Mouse (Mus musculus) mature B cell (primary cell): Measurements from ENCODE around the gene Pou2f1.

Source experiments
- in situ Hi-C: fragments of 300-500 bp; cut with MboI; formaldehyde crosslinking; loops from 2 replicates; pipeline ENCODE4 v1.14.3; 2019

The Pou2f1 gene

DNA sequence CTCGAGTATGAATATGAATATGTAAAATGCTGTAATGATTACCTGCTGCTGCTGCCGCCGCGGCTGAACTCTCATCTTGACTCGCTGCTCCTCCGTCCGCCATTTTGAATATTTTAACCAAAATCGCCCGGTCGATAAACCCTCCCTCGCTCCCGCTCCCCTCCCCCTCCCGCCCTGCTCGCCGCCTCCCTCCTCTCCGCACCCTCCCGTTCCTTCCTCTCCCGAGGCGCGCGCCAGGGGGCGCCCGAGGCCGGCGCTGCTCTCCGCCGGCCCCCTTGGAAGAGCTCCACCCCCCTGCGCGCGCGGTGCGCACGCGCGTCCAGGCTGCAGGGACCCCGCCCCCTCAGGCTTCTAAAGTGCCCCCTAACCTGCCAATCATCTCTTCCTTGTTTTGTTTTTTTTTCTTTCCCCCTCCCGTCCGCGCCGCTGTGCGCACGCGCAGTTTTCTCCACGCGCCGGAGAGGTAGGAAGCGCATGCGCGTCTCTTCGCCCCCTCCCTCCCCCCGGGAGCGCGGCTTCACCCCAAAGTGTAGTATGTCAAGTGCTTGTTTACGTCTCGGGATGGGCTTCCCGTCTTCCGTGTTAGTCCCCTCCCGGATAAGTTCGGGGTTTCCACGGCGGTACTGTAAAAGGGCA is at the start of gene Pou2f1:
Pou2f1 (minus strand) TSS at position 159 of the 636 bp plus-strand sequence.
- in situ Hi-C loops: loop anchor here (25.0 kb wide), 1 partner anchor 360 kb away; no protein-coding TSS in a partner anchor

DNA sequence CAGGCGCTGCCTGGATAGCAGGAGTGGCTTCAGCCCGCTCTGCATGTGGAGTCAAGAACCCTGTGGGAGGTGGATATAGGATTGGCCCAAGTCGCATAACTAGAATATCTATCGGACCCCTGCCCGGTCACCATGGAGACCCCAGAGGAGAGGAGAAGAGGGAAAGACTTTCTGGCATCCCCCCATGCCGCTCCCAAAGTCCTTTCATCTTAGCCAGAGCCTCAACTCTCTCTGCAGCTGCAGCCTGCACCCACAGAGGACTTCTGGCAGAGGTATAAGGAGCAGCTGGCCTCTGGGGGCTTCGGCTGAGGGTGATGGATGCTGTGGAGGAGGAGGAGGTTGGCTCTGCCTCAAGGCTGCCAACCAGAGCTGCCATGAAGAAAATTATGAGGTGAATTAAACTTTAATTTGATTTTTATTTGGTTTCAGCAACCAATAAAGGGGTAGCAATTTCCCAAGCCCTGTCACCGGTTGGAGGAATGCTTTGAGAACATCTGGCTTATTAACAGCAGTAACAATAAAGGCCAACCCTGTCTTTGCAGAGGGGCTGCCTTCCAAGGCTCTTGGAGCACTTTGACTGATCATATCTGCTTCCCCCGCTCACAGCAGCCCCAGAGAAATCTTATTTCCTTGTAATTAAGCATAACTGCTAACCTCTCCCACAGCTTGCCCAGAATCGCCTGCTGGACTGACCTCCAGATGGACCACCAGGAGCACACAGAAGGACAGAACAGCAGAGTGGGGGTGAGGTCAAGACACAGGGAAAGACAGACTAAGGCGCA is 46.8 kb upstream of the Pou2f1 start:
- in situ Hi-C loops: no loop called here

DNA sequence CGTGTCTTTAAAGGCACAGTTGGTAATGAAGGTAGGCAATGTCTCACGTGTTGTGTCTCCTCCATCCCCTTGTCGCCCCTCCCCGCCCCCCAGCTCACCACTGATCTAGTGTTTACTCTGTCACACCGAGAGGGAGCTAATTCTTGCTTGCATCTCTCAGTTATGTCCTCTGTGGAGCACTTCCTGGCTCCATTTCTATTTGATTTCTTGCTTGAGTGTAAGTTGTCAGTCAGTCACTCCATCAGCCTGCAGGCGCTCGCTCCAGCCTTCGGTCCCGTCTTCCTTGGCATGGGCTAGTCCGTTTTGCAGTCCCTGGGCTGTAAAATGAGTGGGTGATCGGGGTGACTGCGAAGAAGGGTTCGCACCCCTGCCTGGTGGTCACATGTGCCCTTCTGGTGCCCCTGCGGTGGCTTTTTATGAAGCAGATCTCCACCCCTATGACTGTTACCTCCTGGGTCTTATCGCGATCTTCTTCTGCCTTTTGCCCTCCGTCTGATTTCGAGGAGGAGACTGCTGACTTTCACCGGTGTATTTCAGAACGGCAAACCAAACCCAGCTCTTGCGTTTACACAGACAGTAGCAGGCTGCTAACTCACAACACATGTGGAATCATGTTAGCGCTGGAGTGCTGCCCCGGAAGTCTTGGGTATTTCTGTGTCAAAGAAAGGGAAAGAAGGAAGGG is 45.9 kb upstream of the Pou2f1 start:
- in situ Hi-C loops: no loop called here

DNA sequence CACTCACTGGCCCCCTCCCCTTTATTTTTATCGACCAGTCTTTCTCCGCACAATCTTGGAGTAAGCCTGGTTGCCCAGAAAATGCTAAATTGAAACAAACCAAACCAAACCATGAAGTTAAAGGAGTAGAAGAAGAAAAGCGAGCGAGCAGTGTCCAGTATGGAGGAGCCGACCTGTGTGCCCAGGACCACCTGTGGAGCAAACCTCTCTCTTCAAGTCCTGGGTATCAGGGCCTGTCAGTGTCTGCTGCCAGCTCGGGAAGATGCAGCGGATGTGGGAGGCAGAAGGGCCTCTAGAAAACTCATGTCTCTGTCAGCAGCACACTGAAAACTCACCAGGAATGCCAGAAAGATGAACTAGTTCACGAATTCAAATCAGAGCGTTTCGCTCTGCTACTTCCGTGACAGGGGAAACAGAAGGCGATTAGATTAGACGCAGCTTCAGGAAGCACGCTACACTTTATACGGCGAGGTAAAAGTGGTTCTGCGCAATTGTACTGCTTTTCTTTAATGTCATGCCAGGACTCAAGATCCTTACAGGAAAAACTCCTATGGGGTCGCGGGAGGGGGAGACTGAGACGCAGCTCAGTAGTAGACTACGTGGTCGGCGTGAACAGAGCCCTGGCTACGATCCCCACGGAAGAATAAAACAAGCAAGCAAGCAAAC is 45.2 kb upstream of the Pou2f1 start:
- in situ Hi-C loops: no loop called here

DNA sequence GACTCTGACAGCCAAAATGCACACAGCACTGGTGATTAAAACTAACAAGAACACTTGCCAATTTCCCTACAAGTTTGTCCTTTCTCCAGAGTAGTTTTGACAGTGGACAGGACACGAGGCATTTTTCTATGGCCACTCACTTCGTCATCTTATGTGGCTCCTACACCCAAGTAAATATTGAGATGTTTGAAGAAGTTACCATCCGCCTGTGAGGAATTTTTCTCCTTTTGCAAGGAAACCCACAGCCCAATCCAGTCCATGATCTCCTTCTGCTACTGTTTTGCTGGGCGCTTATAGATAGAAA is 43.4 kb upstream of the Pou2f1 start:
- in situ Hi-C loops: no loop called here

DNA sequence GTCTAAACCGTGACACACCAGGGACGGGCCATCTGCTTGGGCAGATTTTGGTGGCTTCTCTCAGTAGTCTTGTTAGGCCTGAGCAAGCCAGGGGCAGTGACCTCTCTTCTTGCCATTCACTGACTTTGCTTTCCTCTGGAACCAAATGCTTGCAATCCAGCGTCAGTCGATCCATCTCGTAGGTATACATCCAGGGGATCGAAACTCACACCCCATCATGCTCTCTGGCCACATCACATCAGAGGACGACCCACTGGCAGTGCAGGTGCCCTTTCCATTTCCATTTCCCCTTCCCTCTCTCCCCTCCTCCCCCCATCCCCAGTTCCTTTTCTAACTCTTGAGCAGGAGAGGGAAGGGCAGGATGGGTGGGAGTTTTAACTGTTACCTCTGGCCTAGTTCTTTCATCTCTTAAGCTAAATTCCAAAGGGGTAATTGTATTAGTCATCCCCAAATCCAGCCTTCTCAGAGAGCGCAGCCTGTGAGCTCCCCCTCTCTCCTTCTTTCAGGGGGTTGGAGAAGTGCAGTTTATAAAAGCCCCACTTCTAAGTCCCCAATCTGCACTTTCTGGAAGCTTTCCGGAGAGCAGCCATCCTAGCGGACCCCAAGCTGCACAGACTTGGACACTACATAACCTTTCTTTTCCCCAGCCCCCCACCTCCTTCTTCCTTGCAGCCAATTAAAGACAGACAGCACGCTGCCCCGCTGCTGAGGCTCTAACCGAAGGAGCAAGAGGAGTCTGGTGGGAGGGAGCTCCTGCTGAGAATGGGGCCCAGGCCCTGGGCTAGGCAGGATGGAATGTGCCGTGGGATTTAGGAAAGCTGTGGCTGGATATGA is 42.8 kb upstream of the Pou2f1 start:
- in situ Hi-C loops: no loop called here

DNA sequence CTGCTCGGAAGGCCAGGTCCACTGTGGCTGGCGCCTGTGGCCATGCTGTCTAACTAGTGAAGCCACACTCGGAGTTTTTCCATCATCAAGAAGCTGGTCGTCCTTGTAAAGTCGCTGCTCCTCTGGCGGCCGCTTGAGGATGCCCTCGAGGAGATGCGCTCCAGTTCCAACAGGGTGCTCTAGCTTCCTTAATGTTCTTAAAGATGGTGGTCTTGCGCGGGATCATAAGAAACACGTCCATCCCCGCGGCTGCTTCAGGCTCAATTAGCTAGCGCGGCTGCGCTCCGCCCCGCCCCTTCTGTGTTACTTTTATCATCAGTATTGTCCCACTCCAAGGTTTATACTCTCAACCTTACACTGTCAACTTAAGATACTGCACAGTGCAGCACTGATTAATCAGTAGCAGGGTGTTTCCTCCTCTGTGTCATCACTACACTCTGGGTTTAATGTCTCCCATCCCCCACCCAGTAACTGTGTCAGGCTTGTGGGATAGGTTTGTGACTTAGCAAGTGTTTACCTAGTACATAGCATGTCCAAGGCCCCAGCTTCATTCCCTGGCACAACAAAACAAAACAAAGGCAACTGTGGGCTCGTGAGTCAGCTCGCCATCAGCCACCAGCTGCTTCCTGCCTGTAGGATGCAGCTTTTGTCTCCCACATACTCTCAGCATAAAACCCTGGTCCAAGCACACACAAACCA is 41.1 kb upstream of the Pou2f1 start:
- in situ Hi-C loops: no loop called here

DNA sequence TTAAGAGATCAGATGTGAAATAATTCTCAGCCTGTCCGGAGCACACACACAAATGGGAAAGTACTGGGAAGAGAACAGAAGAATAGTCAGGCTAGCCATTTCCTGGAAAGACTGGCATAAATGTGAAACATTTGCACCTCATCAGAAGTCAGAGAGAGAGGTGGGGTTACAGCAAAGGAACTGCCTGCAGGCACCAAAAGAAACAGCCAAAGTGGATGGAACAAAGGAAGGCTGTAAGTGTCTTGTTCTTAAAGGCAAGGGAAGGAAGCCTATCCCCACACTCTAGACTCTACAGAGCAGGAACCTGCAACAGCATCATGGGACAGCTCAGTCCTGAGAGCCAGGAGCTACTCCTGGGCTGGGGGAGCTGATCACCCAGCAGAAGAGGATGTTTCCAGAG is 39.0 kb upstream of the Pou2f1 start:
- in situ Hi-C loops: no loop called here

DNA sequence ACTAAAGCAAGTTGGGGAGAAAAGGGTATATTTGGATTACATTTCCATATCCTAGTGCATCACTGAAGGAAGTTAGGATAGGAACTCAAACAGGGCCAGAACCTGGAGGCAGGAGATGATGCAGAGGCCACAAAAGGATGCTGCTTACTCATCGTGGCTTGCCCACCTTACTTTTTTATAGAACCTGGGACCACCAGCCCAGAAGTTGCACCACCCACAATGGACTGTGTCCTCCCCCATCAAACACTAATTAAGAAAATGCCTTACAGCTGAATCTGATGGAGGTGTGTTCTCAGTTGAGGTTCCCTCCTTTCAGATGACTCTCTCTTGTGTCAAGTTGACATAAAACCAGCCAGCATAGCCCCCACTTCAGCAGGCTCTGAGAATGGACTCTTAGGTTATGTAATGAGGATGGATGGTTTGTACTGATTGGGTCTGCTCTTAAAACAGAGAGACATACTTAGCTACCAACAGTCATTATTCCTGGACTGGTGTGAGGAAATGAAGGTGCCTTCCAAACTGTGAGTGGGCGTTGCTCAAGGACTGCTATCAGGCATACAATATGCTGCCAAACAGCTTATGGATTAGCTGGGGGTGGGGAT is 36.4 kb upstream of the Pou2f1 start:
- in situ Hi-C loops: no loop called here

DNA sequence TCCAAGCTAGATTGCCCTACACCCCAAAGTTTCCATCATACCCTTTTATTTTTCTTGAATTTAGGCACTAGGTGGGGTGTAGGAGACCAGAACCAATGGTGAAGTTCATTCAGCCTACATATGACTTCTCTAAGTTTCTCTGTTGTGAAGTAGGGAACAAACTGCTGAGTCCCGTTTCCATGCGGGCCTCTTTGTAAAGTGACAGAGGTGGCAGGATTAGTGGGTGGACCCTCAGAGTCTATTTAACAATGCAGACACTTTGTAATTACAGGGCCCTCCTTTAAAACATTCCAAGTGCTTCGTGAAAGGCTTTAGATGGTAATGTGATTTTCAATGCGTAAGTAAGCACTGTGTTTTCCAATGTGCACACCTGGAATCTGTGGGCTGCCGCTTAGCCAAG is 32.6 kb upstream of the Pou2f1 start:
- in situ Hi-C loops: no loop called here

DNA sequence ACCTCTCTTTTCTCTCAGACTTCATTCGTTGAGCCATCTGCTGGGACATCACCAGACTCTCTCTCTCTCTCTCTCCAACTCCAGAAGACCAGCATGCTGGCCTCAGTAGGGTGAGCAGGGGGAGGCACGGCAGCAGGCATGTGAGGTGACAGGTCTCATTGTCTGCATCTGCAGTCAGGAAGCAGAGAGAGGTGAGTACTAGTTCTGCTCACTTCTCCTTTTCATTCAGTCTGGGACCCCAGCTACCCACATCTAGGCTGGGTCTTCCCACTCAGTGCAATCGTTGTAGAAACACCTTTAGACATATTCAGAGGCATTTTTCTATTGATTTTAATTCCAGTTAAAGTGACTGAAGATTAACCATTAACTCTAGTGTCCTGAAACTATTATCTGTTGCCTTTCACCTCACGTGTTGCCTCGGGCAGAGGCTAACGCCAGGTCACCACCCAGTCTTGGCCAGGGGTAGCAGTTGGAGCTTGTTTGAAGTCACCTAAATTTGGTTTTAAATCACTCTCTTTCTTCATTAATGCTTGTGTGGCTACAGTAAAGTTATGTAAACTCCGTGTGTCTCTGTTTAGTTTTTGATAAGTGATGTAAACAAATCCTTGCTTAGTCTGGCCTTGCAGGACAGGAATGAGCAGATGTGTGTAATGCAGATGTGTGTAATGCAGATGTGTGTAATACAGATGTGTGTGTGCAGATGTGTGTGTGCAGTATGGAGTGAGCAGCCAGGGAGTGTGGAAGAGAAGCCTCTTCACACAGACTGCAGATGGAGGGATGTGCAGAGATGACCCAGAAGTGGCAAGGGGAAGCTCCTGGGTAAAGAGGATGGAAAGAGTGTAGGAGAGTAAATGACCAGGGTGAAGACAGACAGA is 29.4 kb upstream of the Pou2f1 start:
- in situ Hi-C loops: no loop called here

DNA sequence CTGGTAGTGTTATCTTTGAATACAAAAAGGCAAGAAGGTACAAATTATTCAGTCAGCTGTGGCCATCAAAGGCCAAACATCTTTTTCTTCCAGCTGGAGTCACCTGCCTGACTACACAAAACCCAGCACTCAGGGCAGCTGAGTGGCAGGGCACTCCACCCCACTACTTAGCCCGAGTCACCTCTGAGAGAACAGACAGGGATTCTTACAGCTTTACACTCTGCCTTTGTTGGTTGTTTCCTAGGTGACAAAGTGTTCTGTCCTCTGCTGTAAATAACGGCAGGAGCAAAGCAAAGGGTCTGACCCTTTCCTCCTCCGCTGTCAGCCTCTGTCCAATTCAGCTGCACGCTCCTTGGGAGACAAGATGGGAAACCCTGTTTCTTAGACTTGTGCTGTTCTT is 21.5 kb upstream of the Pou2f1 start:
- in situ Hi-C loops: loop anchor here (25.0 kb wide), 1 partner anchor 338 kb away; no protein-coding TSS in a partner anchor

DNA sequence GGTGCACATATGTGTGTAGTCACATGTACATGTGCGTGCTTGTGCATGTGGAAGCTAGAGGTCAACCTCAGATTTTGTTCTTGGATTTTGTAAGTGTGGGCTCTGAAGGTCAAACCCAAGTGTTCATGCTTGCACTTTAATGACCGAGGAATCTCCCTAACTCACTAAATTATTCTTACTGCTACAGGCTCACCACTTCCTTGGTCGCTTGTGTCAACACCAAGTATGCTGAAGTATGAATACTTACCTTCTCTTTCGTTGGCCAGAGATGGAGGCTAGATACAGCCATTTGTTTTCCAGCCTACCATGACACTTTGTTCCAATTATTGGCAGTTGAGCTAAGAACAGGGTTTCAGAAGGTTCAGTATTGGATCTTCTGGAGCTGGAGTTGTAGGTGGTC is 14.7 kb upstream of the Pou2f1 start:
- in situ Hi-C loops: loop anchor here (25.0 kb wide), 1 partner anchor 345 kb away; no protein-coding TSS in a partner anchor

DNA sequence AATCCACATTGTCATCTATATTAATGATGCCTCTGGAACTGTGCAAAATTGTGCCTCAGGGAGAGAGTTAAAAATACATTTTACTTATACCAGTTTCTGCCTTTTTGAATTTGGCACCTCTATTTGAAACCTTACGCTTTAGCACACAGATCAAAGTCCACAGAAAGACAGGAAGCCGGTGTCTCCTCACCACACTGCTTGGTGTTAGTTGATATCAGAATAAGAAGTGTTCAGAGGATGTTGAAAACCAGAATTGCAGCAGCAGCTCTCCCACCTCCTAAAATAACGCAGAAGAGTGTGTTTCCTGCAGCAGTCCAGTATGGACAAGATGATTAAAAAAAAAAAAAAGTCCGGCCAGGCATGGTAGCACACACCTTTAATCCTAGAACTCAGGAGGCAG is 13.8 kb upstream of the Pou2f1 start:
- in situ Hi-C loops: loop anchor here (25.0 kb wide), 1 partner anchor 346 kb away; no protein-coding TSS in a partner anchor

DNA sequence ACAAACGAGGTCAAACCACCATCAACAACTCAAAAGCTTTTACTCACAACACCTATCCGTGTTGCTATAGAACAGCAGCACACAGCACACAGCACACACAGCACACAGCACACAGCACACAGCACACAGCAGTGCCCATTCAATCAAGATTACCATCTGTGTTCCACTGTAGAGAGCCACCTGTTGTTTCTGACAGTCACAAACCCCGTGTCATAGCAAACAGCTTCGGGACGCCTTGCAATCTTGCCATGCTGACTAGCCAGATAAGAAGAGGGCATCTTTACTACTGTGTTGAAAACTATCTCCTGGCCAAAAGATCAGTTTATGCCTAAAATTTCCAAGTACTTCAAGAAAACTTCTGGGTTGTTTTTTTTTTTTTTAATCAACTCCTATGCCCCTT is 12.1 kb upstream of the Pou2f1 start:
- in situ Hi-C loops: loop anchor here (25.0 kb wide), 1 partner anchor 348 kb away; no protein-coding TSS in a partner anchor

DNA sequence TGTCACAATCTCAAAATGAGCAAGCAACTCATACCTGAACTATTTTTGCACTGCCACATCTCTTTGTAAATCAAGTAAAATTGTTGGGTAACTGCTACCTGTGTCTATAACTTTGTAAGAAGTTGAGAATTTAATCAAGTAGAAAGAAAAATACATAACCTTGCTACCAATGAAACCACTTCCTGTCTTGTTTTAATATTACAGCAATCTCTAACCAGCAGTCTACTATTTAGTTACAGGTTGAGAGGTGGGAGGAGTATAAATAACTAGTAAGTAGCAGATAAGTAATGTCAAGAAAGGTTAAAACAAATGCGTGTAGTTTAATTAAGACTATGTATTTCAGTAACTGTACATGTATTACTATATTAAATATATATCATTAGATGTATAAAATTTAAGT is 7.6 kb upstream of the Pou2f1 start:
- in situ Hi-C loops: loop anchor here (25.0 kb wide), 1 partner anchor 352 kb away; no protein-coding TSS in a partner anchor

DNA sequence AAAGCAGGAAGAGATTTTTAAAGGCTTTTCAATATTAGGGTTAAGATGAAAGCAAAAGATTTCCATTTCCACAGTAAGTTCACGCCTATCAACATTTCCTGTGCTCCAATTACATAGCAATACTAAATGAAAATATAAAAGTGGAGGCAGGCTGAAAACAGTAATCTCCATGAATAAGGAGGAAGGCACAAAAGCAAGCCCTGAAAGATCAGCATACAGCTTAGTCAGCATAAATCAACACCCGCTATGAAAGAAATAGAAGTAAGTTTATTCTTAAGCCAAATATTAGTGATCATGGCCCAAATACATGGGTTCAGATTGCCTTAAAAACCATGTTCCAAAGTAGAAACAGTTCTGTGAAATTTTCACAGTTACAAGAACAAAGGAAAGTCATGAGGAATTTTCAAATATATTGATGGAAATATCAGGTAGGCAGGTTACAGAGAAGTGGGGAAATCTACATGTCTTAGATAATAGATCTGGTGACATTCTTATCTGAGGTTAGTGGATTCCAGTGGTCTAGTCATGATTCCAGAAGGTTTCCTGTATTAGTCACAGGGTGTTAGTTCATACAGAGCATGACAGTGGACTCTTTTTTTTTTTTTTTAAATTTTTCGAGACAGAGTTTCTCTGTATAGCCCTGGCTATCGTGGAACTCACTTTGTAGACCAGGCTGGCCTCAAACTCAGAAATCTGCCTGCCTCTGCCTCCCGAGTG is 6.3 kb upstream of the Pou2f1 start:
- in situ Hi-C loops: loop anchor here (25.0 kb wide), 1 partner anchor 354 kb away; no protein-coding TSS in a partner anchor

DNA sequence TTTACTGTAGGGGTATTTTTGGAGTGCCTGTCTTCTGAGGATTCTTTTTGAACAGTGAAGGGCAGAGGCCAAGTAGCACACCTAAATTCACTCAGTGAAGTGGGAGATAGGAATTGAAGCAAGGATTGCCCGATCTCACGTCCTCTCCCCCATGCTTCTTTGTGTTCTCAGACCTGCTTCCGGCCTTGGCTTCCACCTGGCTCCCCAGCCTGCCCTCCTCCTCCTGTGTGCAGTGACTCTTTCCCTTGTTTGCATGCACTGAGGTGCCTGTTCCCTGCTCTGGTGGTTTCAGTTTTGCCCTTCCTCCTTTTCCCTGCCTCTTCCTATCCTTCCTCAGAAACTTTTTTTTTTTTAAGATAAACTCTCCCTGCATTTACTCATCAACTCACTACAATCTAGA is 4.5 kb upstream of the Pou2f1 start:
- in situ Hi-C loops: loop anchor here (25.0 kb wide), 1 partner anchor 355 kb away; no protein-coding TSS in a partner anchor
